Mouse (Mus musculus) skeletal muscle tissue, adult 2 months (tissue): ENCODE measurements around the gene Bfsp2.

Experiments used
- DNase-seq: peaks from one replicate; pipeline ENCODE4 v3.0.0-alpha.2; 2012; ENCODE audit warnings: low read depth, low spot score

Gene Bfsp2

GRCm38 (mm10) chr9:103486262-103486661 lies 6.0 kb upstream of the Bfsp2 start:
- no peak for DNase-seq

DNA sequence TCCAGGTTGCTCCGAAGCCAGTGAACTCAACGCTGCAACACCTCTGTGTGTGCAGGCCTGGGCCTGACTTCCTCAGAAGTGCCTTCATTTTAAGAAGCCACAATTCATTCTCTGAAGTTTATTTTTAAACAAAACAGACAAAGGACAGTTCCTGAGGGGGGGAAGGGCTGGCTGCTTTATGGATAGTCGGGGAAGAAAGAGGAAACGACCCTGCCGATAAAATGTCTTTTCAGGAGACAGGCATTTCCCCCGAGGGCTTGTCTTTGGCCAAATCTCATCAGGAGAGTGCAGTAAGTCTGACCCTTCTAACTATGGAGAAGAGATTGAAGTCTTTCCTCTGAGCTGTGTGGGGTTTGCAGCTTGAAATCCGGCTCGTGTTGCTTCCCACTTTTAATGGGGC lies 5.4 kb upstream of the Bfsp2 start:
- no peak for DNase-seq

DNA sequence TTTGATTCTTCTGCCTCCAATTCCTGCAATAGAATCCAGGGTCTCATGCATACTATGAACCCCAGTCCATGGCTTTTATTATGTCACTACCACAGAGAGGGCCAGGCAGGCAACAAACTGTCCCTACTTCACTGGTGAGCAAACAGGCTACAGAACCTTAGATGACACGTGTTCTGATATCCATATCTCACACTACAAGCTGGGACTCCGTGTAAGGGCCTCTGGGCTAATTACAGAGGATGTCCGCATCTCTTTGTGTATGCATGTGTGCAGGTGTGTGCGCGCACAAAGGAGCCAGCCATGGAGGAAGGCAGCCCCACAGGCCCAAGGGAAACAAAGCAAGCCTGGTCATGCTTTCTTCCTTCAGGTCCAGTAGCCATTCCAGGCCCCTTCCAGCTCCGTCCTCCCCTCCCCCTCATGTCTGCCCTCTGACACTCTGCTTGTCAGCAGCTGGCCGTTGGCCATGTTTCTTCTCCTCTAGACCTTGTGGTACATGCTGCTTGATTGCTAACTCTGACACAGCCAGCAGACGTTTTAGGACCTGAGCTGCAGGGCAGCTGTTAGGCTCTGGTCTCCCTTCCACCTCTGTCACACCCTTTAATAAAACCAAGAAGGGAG lies 492 bp upstream of the Bfsp2 start:
- DNase-seq: no peak

- DNase-seq: no peak
These were observed 4.8 kb downstream of the Bfsp2 start for GRCm38 (mm10) chr9:103475414-103475813.

DNA sequence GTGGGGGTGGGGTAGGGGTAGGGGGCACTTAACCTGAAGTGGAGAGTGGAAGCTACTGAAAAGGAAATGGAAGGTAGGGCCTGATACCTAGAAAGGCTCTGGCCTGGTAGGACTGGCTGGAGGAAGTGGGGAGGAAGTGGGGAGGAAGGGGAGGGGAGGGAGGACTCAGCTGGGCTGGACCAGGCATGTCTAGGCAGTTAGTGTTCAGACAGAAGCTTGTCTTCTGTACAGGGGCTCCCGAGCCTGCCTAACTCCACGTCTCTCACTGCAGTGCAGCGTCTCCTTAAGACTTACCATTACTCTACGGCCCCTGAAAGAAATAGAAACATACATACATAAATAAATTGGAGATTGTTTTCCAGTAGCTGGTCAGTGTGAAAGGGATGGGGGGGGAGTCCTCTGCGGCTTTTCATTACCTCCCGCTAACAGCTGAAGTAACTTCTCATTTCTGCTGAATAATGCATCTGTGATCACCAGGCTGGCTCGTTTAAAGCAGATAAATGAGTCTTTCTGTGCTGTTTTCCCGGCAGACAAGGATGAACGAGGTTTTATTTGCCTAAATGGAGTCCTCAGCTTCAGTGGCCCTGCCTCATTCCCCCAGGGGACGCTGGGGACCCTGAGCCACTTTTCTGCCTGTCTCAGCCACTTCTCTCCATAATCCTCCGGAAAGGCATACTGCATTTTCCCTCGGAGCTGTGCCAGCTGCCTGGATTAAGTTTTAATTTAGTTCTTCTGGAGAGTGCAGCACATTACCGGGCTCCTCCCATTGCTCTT lies 6.1 kb downstream of the Bfsp2 start:
- DNase-seq: no peak

DNA sequence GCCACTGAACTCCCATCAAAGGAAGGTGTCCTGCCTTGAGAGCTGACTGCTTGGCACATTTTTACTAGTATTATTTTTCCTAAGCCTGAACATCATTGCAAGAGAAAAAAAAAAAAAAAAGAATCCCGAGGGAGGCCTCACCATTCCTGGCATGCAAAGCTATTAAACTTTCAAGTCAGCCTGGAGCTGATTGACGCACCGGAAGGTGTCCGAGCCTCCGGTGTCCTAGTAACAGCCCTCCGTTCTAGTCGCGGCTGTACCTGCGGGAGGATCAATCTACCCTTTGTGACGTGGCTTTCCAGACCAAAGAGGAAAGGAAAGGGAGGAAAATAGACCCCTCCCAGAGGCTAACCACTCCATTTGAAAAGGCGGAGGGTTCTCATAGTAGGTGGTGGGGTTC lies 8.4 kb downstream of the Bfsp2 start:
- no peak for DNase-seq

- DNase-seq: no peak
These were observed 10.7 kb downstream of the Bfsp2 start for GRCm38 (mm10) chr9:103469516-103469915.

DNA sequence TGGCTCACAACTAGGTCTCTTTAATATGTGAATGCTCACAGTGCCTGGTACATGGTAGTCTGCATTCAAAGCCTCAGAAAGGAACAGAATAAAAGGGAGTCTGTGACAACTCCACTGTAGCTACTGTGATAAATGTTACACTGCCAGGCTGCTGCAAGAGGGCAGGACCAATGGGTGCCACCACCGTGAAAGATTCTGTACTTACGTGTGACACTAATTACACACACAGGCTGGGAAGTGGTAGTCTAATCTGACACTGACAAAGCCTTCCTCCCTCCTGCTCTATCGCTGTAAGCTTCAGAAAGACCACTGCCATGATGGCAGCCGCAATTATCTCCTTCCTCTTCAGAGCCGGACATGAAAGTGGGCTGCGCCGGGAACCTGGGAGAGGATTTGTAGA lies 11.3 kb downstream of the Bfsp2 start:
- DNase-seq: no peak

DNA sequence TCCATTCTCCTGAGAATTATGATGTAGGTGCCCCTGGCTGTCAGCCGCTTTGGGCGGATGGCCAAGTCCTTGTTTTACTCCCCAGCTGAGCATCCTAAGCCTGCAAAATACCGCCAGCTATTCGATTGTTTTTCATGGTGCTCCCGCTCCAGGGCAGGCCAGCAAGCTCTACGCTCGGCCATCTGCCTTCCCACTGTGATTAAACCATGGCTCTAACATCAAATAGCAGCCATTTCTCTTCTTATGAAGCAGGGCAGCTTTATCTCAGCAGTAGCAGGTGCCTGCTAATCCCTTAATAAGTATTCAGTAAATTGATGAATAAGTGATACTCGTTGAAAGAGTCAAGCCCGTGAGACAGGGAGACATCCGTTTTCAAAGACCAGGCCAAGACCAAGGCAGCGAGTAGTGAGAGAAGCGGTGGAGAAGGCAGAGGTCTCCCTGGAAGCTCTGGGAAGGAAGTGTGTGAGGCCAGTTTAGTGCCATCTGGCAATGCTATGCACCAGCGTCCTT lies 14.5 kb downstream of the Bfsp2 start:
- no peak for DNase-seq

- DNase-seq: no peak
These were observed 14.9 kb downstream of the Bfsp2 start for GRCm38 (mm10) chr9:103465293-103465692.

DNA sequence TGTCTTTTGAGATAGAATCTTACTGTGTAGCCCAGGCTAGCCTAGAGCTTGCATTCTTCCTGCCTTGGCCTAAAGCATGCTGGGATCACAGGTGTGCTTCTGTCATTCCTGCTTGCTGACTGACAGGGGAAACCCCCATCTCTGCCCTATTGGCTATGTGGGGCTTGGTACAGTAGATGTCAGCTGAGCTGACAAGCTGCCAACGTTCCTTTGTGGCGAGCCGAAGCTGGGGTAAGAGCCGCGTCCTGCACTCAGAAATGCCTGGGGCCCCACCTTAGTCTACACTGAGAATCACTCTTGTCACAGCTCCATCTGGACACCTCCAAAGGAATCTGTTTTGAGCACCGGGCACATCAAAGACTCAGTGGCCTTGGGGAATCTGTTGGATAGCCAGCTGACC lies 16.4 kb downstream of the Bfsp2 start:
- no peak for DNase-seq

GRCm38 (mm10) chr9:103459839-103460238 lies 20.4 kb downstream of the Bfsp2 start:
- DNase-seq: no peak

- no peak for DNase-seq
These were observed 20.9 kb downstream of the Bfsp2 start for GRCm38 (mm10) chr9:103459307-103459706.

- no peak for DNase-seq
These were observed 30.6 kb downstream of the Bfsp2 start for GRCm38 (mm10) chr9:103449651-103450050.

- DNase-seq: peak; percentile 34
These were observed 31.1 kb downstream of the Bfsp2 start for GRCm38 (mm10) chr9:103449092-103449491.

- DNase-seq: no peak
These were observed 35.6 kb downstream of the Bfsp2 start for GRCm38 (mm10) chr9:103444656-103445055.

GRCm38 (mm10) chr9:103443824-103444185 lies 36.4 kb downstream of the Bfsp2 start:
- no peak for DNase-seq

DNA sequence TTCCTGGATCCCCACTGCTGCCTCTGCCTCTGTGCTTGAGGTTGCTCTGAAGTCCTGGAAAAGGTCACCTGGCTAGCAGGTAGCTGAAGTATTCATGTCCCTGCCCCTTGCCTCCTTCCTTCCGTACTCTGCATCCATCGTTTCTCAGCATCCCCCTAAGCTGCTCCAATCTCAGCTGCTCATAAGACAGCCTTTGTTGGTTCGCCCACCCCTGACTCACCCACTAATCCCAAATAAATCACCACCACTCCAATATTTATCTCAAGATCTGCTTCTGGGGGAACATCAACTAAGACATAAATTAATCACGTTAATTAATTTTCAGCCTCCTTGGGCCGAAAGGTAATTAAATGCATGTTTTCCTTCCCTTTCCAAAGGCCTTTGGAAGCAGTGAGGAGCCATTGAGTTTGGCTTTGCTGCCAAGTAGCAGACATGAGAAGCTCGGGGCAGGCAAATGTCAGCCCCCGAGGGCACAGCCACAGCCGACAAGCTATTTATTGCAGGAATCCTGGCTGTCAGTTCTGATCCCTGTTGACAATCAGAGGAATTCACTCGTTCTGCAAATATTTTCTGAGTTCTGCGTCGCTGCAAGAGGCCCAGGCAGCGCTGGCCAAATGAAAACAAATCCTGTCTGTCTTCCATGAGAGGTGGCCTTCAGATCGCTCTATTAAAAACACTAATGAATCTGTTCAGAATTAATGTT lies 36.9 kb downstream of the Bfsp2 start:
- peak; percentile 43 for DNase-seq

DNA sequence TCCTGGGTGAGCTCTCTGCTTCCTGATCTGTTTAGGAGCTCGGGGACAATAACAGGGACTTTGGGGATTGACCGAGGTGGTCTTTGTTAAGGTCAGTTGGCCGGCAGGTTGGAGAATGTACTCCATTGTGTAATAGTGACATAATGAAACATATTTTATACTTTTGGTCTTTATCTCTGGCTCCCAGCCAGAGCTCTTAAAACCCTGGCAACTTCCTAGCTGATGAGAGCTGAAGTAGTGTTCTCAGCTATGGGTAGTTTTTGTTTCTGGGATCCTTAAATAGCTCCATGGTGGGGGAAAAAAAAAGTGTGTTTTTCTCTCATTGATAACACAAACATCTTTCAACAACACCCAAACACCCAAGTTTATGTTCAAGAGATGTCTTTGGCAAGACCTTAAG lies 39.6 kb downstream of the Bfsp2 start:
- no peak for DNase-seq

GRCm38 (mm10) chr9:103437104-103437503 lies 43.1 kb downstream of the Bfsp2 start:
- peak; percentile 26 for DNase-seq

DNA sequence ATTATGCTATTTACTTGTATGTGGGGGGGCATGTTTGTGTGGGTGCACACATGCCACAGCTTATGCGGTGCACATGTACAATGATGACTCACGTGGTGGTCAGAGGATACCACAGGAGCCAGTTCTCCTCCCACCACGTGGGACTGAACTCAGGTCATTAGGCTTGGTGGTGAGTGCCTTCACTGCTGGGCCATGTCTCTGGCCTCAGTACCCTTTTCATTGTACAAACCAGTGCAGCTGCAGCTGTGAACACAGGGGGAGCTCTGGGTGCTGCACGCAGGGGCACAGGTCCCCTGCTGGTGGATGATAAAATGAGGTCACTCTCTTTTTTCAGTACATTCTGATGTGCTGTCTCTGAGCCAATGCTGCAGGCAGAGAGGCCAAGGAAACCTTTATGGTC lies 46.1 kb downstream of the Bfsp2 start:
- DNase-seq: no peak

DNA sequence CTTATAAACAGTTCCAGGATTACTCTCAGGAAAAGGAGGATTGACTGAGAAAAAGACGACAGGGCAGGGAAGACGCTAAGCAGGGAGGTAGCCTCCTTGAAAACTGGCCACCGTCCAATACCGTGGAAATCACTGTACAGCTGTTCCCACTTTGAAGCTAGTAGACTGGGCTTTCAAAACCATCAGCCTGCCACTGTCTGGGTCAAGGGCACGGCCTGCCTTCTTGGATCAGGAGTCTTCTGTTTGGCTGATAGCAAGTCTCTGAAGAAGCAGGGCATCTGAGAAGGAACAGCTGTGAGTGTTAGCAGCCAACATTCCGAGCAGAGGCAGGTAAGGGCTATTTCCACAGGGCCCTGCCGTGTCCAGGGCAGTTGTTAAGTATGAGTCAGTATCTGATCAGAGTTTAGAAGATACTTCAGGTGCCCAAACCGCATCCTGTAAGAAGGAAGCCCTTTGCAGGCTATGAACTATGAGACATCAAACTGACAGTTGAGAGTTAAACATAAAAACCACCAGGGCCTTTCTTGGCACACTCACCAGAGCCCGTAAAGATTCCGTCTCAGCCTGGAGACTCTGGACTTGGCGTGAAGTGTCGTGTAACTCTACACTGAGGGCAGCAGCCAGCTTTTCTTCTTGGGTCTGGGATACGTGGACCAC lies 48.0 kb downstream of the Bfsp2 start:
- peak; percentile 90 for DNase-seq
